Mouse (Mus musculus): ENCODE measurements around the gene Fndc5. TPM values are rescaled to one million over a fixed set of nuclear protein-coding genes. Genes with fewer than 3 reads are reported as not detected.

Gene Fndc5
- polyA plus RNA-seq, 1 experiment from 2014 or later = 3.9 TPM

DNA sequence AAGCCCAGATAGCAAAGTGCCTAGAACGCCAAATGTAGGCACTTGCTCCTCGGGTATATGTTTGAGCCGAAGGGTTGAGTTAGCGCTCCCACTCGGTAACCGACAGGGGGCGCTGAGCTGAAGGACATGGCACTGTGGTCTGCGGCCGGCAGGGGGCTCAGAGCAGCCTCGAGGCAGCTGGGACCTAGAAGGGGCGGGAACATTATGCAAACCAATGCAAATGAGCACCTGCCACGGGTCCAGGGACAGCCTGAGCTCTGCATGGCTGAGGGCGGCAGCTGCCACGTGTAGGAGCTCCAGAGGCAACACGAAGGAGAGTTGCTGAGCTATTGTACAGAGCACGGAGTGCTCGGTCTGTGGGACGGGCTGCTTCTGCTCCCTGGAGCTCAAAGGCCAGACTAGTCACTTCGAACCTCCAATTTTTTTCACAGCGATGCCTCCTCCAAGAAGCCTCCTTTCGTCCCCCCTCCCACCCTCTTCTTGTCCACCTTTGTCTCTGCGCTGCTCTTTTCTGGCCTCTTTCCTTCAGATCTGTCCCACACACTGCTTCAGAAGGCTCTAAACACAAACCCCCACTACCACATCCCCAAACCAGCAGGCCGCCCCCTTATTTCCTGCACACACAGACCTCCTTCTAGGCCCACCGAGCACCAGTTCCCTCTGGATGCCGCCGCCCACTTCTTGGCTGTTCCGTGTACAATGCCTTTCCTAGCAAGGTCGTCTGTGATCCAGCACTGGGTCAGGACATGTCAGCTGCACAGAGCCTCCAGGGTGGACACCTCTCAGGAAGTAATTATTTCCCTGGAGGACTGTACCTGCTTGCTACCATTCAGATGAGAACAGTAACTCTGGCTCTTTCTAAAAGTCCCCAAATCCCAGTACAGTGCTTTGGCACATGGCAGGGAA, 23.5 kb upstream of the Fndc5 start:
- H3K9me3 ChIP-seq (replicated peaks) = no peaks in the 10 kb centered on the region
- ATAC-seq (ENCODE audit: low FRiP score) = peak; percentile 90
- H3K27me3 ChIP-seq = peaks cover 6% of the 10 kb centered on the region
- 28% methylated on average over 28 of the region's 28 CpGs for WGBS
- H3K36me3 ChIP-seq = no peaks in the 10 kb centered on the region
- peaks cover 34% of the 10 kb centered on the region for H3K4me1 ChIP-seq
- H3K4me3 ChIP-seq = no peak overlapping the region
- no peak overlapping the region; the same call in 1 of the 2 replicates for H3K9ac ChIP-seq
- 0 out of 2 replicates have a peak overlapping the region, but pooled peaks have one; percentile 4 for H3K4me2 ChIP-seq (replicated peaks)
- peak overlapping the region; percentile 57; the same call in 1 of the 2 replicates for H3K27ac ChIP-seq

GRCm38 (mm10) chr4:129116703-129117102, 20.1 kb upstream of the Fndc5 start:
- Histone ChIP-seq H3K27ac (no peak overlapping the region), H3K4me3 (no peak overlapping the region), H3K9ac (no peak overlapping the region), H3K9me3 (replicated peaks) (no peaks in the 10 kb centered on the region), H3K36me3 (no peaks in the 10 kb centered on the region), H3K4me1 (peaks cover 46% of the 10 kb centered on the region), H3K27me3 (peaks cover 34% of the 10 kb centered on the region), H3K4me2 (replicated peaks) (no peak overlapping the region)
- 95% methylated on average over 8 of the region's 8 CpGs for WGBS
- no peak for ATAC-seq (ENCODE audit: low FRiP score)

- H3K27me3 ChIP-seq = peaks cover 46% of the 10 kb centered on the region
- H3K4me1 ChIP-seq = peaks cover 39% of the 10 kb centered on the region
- H3K4me3 ChIP-seq = no peak overlapping the region
- no peak overlapping the region for H3K9ac ChIP-seq
- H3K4me2 ChIP-seq (replicated peaks) = no peak overlapping the region
- ATAC-seq (ENCODE audit: low FRiP score) = no peak
- H3K36me3 ChIP-seq = no peaks in the 10 kb centered on the region
- no peak overlapping the region for H3K27ac ChIP-seq
- no peaks in the 10 kb centered on the region for H3K9me3 ChIP-seq (replicated peaks)
- WGBS = 87% methylated on average over 14 of the region's 14 CpGs
Measured at GRCm38 (mm10) chr4:129117720-129118510, 18.9 kb upstream of the Fndc5 start.

DNA sequence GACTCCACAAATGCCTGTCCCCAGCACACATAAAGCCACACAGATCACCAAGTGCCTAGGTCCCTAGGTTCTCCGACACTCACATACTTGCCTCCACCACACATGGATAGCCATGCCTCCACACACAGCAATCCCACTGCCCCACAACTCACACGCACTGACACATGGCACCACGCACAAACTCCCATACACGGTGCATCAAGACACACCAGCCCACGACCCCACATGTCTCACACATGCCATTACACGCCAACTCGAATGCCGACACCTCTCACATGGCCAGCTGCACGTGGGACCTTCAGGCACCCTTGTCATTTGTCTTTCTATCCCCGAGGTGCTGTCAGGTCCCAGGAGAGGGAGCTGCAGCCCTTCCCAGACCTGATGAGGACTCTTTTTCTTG, 17.1 kb upstream of the Fndc5 start:
- no peaks in the 10 kb centered on the region for H3K36me3 ChIP-seq
- H3K4me1 ChIP-seq = peaks cover 36% of the 10 kb centered on the region
- no peak for ATAC-seq (ENCODE audit: low FRiP score)
- no peaks in the 10 kb centered on the region for H3K9me3 ChIP-seq (replicated peaks)
- H3K27me3 ChIP-seq = peaks cover 59% of the 10 kb centered on the region
- no peak overlapping the region for H3K4me3 ChIP-seq
- H3K9ac ChIP-seq = no peak overlapping the region
- 0 out of 2 replicates have a peak overlapping the region, but pooled peaks have one; percentile 92 for H3K4me2 ChIP-seq (replicated peaks)
- H3K27ac ChIP-seq = no peak overlapping the region
- 71% methylated on average over 10 of the region's 10 CpGs for WGBS

DNA sequence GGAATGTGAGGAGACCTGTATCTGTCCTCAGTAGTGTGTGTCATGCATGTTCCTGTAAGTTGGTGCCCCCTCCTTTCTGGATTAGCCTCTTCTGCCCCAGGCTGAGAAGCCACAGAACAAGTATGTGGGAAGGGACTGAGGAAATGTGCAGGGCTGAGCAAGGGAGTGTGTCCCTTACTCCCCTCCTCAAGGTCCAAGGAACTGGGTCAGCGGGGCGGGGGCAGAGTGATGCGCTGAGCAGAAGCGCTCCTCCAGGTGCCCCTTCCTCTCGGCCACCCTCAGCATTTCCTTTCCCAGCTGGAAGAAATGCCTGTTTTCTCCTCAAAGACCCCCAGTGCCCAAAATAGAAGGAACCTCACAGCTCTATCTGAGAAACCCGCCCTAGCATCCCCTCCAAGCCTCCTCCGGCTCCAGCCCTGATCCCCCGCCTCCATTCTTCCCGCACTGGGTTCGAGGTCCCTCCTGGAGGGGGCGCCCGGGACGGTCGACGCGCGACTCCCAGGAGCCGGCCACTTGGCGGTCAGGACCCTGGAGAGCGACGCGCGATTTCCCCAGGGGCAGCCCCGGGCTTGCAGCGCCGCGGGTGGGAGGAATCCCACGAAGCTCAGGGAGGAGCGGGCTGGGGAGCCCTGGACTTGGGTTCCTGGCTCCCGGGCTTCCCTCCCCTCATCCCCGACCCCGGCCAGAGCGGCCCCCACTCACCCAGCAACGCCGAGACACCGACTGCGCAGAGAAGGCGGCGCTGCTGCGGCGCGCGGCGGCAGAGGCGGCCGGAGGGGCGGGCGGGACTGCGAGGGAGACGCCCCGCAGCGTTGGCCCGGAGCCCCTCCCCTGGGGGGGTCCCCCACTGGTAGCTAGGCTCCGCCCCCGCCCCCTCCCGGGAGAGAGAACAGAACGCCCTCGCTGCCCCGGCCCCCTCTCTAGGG, 16.0 kb upstream of the Fndc5 start:
- Histone ChIP-seq H3K9me3 (replicated peaks) (no peaks in the 10 kb centered on the region), H3K27me3 (peaks cover 68% of the 10 kb centered on the region), H3K9ac (peak overlapping the region; percentile 65), H3K36me3 (no peaks in the 10 kb centered on the region), H3K4me2 (replicated peaks) (peak overlapping the region; percentile 92), H3K4me3 (peak overlapping the region; percentile 47), H3K4me1 (peaks cover 37% of the 10 kb centered on the region), H3K27ac (no peak overlapping the region)
- under 1% methylated on average over 46 of the region's 59 CpGs for WGBS
- peak; percentile 49; the same call in 1 of the 2 replicates for ATAC-seq (ENCODE audit: low FRiP score)

DNA sequence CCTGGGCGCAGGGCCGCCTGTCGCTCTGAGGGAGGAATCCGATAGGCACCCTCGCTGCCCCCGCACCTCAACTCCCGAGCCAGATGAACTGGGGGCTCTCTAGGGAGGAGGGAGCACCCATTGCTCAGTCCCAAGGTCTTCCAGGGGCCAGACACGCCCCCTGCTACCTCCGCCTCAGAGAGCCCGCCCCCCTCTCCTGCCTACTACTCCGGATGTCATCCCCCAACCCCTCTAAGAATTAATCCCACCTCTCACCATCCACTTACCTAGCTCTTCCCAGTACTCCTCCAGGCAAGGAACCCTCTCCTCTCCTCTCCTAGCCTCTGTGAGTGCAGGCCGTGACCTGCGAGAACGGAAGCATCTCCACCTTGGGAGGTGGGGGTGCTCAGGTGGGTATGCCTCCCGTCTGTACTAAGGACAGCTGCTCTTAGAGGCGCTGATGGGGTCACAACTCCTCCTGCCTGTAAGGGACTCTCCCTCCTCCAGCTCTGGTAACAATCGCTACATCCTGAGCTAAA, 15.2 kb upstream of the Fndc5 start, which contains the start of gene Hpca:
Gene Hpca, minus strand, starts transcription at position 468 of the 518 bp plus-strand sequence.
- peaks cover 39% of the 10 kb centered on the region for H3K4me1 ChIP-seq
- no peaks in the 10 kb centered on the region for H3K36me3 ChIP-seq
- no peaks in the 10 kb centered on the region for H3K9me3 ChIP-seq (replicated peaks)
- peak within 1 kb of the TSS; percentile 92 for H3K4me2 ChIP-seq (replicated peaks)
- H3K27me3 ChIP-seq = peaks cover 68% of the 10 kb centered on the region
- 0% methylated on average over 16 of the region's 17 CpGs for whole genome bisulfite sequencing
- H3K9ac ChIP-seq = peak within 1 kb of the TSS; percentile 65
- ATAC-seq (ENCODE audit: low FRiP score) = 0 out of 2 replicates have a peak, but pooled peaks have one; percentile 1
- 0 out of 2 replicates have a peak within 1 kb of the TSS, but pooled peaks have one; percentile 13 for H3K27ac ChIP-seq
- peak within 1 kb of the TSS; percentile 47 for H3K4me3 ChIP-seq

DNA sequence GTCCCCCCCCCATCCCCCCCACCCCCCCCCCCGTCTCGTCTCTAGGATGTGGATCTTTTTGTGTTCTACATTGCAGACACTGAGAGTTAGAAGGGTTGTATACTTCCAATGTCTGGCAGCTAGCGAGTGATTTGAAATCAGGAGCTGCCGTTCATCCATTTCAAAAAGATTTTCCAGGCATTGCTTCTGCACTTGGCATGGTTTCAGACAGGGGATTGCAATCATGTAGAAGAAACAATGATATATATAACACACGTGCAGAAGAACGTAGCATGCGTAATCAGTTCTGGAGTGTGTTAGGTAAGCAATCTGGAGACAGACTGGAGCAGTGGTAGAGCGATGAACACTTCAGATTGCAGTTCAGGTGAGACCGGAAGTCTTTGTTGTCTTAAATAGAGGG, 14.7 kb upstream of the Fndc5 start:
- H3K36me3 ChIP-seq = no peaks in the 10 kb centered on the region
- peaks cover 68% of the 10 kb centered on the region for H3K27me3 ChIP-seq
- no peak for ATAC-seq (ENCODE audit: low FRiP score)
- WGBS = 39% methylated on average over 9 of the region's 9 CpGs
- peaks cover 39% of the 10 kb centered on the region for H3K4me1 ChIP-seq
- peak overlapping the region; percentile 92; the same call in 1 of the 2 replicates for H3K4me2 ChIP-seq (replicated peaks)
- H3K9ac ChIP-seq = no peak overlapping the region
- no peak overlapping the region for H3K4me3 ChIP-seq
- H3K9me3 ChIP-seq (replicated peaks) = no peaks in the 10 kb centered on the region
- H3K27ac ChIP-seq = 0 out of 2 replicates have a peak overlapping the region, but pooled peaks have one; percentile 13

- H3K4me3 ChIP-seq = no peak overlapping the region
- H3K27me3 ChIP-seq = peaks cover 68% of the 10 kb centered on the region
- WGBS = 38% methylated on average over 8 of the region's 8 CpGs
- H3K9me3 ChIP-seq (replicated peaks) = no peaks in the 10 kb centered on the region
- H3K4me2 ChIP-seq (replicated peaks) = no peak overlapping the region
- H3K4me1 ChIP-seq = peaks cover 39% of the 10 kb centered on the region
- no peak for ATAC-seq (ENCODE audit: low FRiP score)
- no peak overlapping the region for H3K9ac ChIP-seq
- H3K36me3 ChIP-seq = no peaks in the 10 kb centered on the region
- no peak overlapping the region for H3K27ac ChIP-seq
Measured at GRCm38 (mm10) chr4:129122719-129123118, 14.1 kb upstream of the Fndc5 start.

DNA sequence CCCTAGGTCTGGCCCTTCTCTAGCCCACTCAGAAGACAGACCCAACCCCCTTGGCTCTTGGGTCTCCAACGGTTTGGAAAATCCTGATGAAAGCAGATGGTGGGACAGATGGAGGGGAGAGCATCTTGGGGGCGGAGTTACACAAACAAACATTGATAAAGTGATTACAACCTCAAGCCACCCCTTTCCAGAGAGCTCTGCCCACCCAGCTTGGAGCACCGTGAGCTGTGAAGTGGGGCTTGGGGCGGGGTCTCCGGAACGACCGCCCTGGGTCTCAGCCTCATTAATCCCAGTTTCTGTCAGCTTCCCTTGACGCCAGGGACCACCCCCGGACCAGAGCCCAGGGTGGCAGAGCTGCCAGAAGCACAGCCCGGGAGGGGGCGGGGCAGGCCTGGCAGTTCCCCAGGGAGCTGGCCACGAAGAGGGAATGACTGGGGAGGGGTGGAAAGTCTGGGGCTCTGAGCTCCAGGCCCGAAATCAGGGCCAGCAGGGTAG, 12.1 kb upstream of the Fndc5 start:
- peak overlapping the region; percentile 35; the same call in 1 of the 2 replicates for H3K27ac ChIP-seq
- H3K27me3 ChIP-seq = peaks cover 54% of the 10 kb centered on the region
- H3K4me1 ChIP-seq = peaks cover 58% of the 10 kb centered on the region
- no peak overlapping the region for H3K4me3 ChIP-seq
- no peak overlapping the region for H3K9ac ChIP-seq
- ATAC-seq (ENCODE audit: low FRiP score) = peak; percentile 29; the same call in 1 of the 2 replicates
- H3K9me3 ChIP-seq (replicated peaks) = no peaks in the 10 kb centered on the region
- no peaks in the 10 kb centered on the region for H3K36me3 ChIP-seq
- 6% methylated on average over 13 of the region's 13 CpGs for WGBS
- peak overlapping the region; percentile 30 for H3K4me2 ChIP-seq (replicated peaks)

DNA sequence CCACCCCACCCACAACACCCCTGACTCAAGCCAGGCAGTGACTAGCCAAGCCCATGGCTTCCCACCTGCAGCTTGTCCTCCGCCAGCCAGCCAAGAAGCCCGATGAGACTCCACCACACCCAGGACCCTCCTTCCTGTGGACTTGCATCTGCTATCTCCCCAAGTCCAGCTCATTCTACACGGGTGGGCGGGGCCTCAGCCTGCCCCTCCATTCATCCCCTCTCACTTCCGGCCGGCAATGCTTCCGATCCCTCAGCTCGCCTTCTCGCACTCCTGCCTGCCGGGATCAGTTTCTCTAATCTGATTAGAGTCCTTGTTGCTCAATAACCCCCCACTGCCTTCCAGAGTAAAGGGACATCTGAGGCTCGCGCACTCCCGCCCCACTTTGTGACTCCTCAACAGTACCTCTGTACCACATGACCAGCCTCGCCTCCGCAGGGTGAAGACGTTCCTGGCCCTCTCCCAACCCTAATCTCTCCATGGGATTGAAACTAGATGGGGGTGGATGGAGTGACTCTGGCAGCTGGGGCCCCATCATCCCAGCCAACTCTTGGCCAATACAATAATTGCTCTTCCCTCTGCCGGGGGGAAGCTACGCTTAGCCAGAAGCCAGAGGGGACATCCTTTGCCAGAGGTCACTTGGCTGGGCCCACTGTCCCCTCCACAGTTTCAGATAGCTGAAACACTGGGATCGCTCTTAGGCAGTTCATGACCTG, 10.9 kb upstream of the Fndc5 start:
- Histone ChIP-seq H3K27me3 (peaks cover 42% of the 10 kb centered on the region), H3K36me3 (no peaks in the 10 kb centered on the region), H3K4me2 (replicated peaks) (peak overlapping the region; percentile 30), H3K4me3 (no peak overlapping the region), H3K9me3 (replicated peaks) (no peaks in the 10 kb centered on the region), H3K4me1 (peaks cover 65% of the 10 kb centered on the region), H3K27ac (no peak overlapping the region), H3K9ac (no peak overlapping the region)
- ATAC-seq (ENCODE audit: low FRiP score) = no peak
- WGBS = 17% methylated on average over 19 of the region's 19 CpGs

Data from hindbrain, embryonic 12.5 days (tissue).